Mouse (Mus musculus): ENCODE results near the gene 5031439G07Rik. TPM values are rescaled to one million over a fixed set of nuclear protein-coding genes. Genes with fewer than 3 reads are reported as not detected.

The 5031439G07Rik gene
- polyA plus RNA-seq, 1 experiment from 2014 or later, result 14.1 TPM

DNA sequence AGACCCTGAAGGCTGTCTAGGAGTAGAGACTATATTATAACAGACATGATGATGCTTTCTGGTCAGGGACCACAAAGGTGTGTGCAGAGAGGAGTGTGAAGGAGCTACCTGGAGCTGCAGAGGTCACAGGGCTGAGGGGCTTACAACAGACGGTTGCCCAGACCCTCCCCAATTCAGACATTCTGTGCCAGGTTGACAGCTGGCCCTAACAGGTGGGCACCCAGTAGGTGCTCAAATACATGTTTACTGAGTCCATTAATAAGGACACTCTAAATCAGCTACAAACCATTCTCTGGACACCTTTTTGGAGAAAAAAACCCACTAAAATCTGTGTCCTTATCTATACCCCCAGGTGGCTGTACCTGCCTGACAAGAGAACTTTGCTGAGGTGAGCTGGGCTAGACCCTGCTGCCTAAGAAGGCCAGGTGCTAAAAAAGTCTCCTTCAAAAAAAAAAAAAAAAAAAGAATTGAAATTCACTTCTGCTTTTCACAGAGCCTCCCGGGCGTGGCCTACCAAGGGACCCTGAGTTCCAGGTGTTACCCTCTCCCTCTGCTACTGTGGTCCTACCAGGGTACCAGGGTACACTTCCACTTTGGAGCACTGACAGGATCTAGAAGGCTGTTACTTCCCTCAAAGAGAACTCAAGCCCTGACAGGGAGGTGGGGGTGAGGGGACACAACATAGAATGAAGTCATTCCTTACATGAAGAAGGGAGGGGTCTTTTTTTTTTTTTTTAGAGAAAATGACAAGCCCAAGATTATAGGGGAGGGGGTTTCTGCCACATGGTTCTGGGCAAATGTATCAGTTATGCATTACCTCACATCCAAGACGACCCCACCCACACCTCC is 2.0 kb downstream of the 5031439G07Rik start:
- 70% methylated on average over 4 of the region's 4 CpGs for WGBS
- no peaks in the 10 kb centered on the region for H3K9me3 ChIP-seq (replicated peaks; ENCODE audit: control insufficient read depth, low read length)
- no peak overlapping the region for H3K27ac ChIP-seq (ENCODE audit: low read depth, low read length)
- peaks cover 22% of the 10 kb centered on the region for H3K4me1 ChIP-seq (ENCODE audit: control insufficient read depth, insufficient read depth, low read length)
- H3K27me3 ChIP-seq (replicated peaks; ENCODE audit: control insufficient read depth, insufficient read depth, low read length), result no peaks in the 10 kb centered on the region
- H3K9ac ChIP-seq (ENCODE audit: low read length), result peak overlapping the region; percentile 92
- no peaks in the 10 kb centered on the region for H3K36me3 ChIP-seq (ENCODE audit: control insufficient read depth, insufficient read depth, low read length)
- peak overlapping the region; percentile 77 for H3K4me3 ChIP-seq (ENCODE audit: low read depth, low read length)
- ATAC-seq (no peak), DNase-seq (ENCODE audit: low spot score) (no peak)
- H3K4me2 ChIP-seq (ENCODE audit: low read length), result peak overlapping the region; percentile 85

DNA sequence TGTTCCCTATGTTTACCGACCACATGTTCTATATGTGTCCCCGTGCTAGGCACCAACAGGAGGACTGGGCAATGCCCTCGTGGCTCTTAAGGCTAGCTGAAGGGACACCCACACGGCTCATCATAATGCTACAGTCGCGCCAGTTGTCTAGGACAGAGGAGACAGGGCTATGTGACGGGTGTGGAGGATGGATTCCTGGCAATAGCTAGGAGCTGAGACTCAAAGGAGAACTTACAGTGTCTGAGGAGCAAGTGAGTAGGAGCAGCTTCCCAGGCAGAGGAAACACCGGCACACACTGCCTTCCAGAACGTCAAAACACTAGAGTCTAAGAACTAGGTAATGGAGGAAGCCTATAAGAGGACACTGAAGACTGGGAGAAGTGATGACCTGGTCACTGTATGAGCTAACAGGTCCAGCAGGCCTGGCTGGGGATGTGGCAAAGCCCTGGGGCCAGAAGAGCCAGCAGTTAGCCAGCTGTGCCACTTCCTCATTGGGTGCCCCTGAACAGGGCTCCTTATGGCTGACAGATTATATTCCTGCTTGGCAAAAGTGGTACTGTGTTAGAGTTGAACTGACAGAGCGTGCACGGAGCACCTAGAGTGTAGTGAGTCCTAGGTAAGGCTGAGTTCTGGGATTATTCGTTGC is 2.7 kb downstream of the 5031439G07Rik start:
- ATAC-seq (no peak), DNase-seq (ENCODE audit: low spot score) (no peak)
- no peak overlapping the region for H3K9ac ChIP-seq (ENCODE audit: low read length)
- WGBS, result 89% methylated on average over 12 of the region's 12 CpGs
- peak overlapping the region; percentile 6; the same call in 1 of the 2 replicates for H3K4me3 ChIP-seq (ENCODE audit: low read depth, low read length)
- H3K4me2 ChIP-seq (ENCODE audit: low read length), result peak overlapping the region; percentile 85
- peaks cover 22% of the 10 kb centered on the region for H3K4me1 ChIP-seq (ENCODE audit: control insufficient read depth, insufficient read depth, low read length)
- H3K27me3 ChIP-seq (replicated peaks; ENCODE audit: control insufficient read depth, insufficient read depth, low read length), result no peaks in the 10 kb centered on the region
- no peaks in the 10 kb centered on the region for H3K36me3 ChIP-seq (ENCODE audit: control insufficient read depth, insufficient read depth, low read length)
- H3K27ac ChIP-seq (ENCODE audit: low read depth, low read length), result no peak overlapping the region
- H3K9me3 ChIP-seq (replicated peaks; ENCODE audit: control insufficient read depth, low read length), result no peaks in the 10 kb centered on the region

DNA sequence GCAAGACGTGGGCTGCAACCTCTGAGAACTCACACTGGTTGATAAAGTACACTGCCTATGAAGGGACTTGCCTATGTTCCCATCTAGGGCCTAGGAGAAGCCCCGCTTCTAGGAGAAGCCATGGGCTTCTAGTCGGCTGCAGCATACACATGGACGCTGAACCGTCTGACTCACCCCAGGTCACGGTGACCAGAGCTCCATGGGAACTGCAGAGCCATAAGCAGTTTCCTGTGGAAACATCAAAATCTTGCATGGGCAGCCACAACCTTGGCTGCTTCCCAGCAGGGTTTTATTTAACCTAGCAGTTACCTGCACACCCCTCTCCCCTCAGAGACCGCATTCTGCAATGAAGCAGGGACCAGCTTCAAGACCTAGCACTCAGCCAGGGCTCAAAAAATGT is 4.6 kb downstream of the 5031439G07Rik start:
- H3K36me3 ChIP-seq (ENCODE audit: control insufficient read depth, insufficient read depth, low read length), result no peaks in the 10 kb centered on the region
- no peaks in the 10 kb centered on the region for H3K27me3 ChIP-seq (replicated peaks; ENCODE audit: control insufficient read depth, insufficient read depth, low read length)
- DNase-seq (ENCODE audit: low spot score) (no peak), ATAC-seq (no peak)
- no peak overlapping the region for H3K4me3 ChIP-seq (ENCODE audit: low read depth, low read length)
- peaks cover 16% of the 10 kb centered on the region for H3K4me1 ChIP-seq (ENCODE audit: control insufficient read depth, insufficient read depth, low read length)
- H3K27ac ChIP-seq (ENCODE audit: low read depth, low read length), result no peak overlapping the region
- WGBS, result 92% methylated on average over 7 of the region's 7 CpGs
- no peaks in the 10 kb centered on the region for H3K9me3 ChIP-seq (replicated peaks; ENCODE audit: control insufficient read depth, low read length)
- H3K4me2 ChIP-seq (ENCODE audit: low read length), result no peak overlapping the region
- no peak overlapping the region for H3K9ac ChIP-seq (ENCODE audit: low read length)

DNA sequence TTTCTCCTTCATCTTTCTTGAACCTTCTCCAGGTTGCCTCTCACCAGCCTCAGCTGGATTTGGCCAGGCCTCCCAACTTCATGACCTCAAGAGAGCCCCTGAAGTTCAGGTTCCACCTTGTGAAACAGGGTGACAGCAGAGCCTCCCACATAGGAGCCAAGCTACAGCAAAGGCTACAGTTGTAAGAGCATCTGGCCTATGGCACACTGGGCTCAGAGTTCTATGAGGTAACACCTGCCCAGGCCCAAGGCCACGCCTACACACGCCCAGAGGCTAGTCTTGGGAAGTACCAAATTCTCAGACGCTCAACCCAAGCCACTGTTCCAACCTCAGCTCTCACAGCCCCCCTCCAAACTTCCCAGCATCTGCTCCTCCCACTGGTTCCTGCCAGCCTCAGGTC is 5.5 kb downstream of the 5031439G07Rik start:
- H3K4me2 ChIP-seq (ENCODE audit: low read length), result no peak overlapping the region
- no peak overlapping the region for H3K4me3 ChIP-seq (ENCODE audit: low read depth, low read length)
- no peak overlapping the region for H3K27ac ChIP-seq (ENCODE audit: low read depth, low read length)
- no peaks in the 10 kb centered on the region for H3K27me3 ChIP-seq (replicated peaks; ENCODE audit: control insufficient read depth, insufficient read depth, low read length)
- no peak overlapping the region for H3K9ac ChIP-seq (ENCODE audit: low read length)
- peaks cover 11% of the 10 kb centered on the region for H3K4me1 ChIP-seq (ENCODE audit: control insufficient read depth, insufficient read depth, low read length)
- ATAC-seq (no peak), DNase-seq (ENCODE audit: low spot score) (no peak)
- H3K9me3 ChIP-seq (replicated peaks; ENCODE audit: control insufficient read depth, low read length), result no peaks in the 10 kb centered on the region
- WGBS, result 82% methylated on average over 3 of the region's 3 CpGs
- no peaks in the 10 kb centered on the region for H3K36me3 ChIP-seq (ENCODE audit: control insufficient read depth, insufficient read depth, low read length)

DNA sequence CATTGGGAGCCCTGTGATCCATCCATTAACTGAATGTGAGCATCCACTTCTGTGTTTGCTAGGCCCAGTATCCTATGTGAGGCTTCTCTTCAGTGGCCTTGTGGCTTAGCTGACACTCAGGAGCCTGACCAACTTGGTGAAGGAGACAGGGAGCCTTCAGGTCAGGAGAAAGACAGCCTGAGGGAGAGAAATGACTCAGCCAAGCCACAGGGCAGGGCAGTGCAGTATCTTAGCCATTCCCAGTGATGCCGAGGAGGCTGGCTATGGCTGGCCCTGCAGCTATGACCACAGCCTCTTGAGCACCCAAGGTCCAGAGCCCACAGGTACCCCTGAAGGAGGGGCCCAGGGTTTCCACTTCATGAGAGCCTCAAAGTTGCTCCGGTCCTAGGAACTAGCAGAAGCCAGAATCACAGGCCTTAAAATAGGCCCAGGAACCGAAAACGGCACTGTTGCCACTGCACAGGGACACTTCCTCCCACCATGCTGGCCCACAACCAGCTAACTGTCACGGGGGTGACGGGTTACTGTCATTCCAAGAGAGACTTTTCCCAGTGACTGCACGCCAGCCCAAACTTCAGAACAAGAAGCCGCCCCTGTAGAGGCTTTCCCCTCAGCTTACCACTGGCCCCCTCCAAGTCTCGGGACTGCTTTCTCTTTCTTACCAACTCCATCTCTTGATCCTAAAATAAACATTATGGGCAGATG is 6.6 kb downstream of the 5031439G07Rik start:
- no peak overlapping the region for H3K4me2 ChIP-seq (ENCODE audit: low read length)
- ATAC-seq (no peak), DNase-seq (ENCODE audit: low spot score) (no peak)
- no peaks in the 10 kb centered on the region for H3K36me3 ChIP-seq (ENCODE audit: control insufficient read depth, insufficient read depth, low read length)
- H3K9ac ChIP-seq (ENCODE audit: low read length), result no peak overlapping the region
- no peaks in the 10 kb centered on the region for H3K27me3 ChIP-seq (replicated peaks; ENCODE audit: control insufficient read depth, insufficient read depth, low read length)
- no peaks in the 10 kb centered on the region for H3K9me3 ChIP-seq (replicated peaks; ENCODE audit: control insufficient read depth, low read length)
- peaks cover 10% of the 10 kb centered on the region for H3K4me1 ChIP-seq (ENCODE audit: control insufficient read depth, insufficient read depth, low read length)
- no peak overlapping the region for H3K4me3 ChIP-seq (ENCODE audit: low read depth, low read length)
- WGBS, result 84% methylated on average over 9 of the region's 9 CpGs
- no peak overlapping the region for H3K27ac ChIP-seq (ENCODE audit: low read depth, low read length)

DNA sequence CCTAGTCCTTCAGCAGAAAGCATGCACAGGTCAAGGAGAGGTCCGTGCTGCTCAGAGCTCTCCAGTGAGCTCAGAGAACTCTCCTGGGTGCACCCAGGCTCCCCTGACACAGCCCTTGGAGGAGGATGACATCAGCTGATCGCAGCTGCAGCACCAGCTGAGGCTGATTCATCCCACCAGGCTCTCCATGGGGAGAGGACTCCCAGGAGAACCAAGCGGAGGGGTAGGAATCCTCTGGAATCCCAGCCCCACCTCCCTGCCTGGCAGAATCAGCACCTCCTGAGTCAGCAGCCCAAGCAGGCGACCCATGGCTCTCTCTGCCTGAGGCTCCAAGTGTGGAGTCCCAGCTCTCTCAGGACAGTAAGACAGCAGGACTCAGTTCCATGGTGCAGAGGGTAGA is 12.6 kb downstream of the 5031439G07Rik start:
- H3K36me3 ChIP-seq (ENCODE audit: control insufficient read depth, insufficient read depth, low read length), result no peaks in the 10 kb centered on the region
- no peak overlapping the region for H3K27ac ChIP-seq (ENCODE audit: low read depth, low read length)
- H3K9ac ChIP-seq (ENCODE audit: low read length), result no peak overlapping the region
- H3K4me1 ChIP-seq (ENCODE audit: control insufficient read depth, insufficient read depth, low read length), result peaks cover 10% of the 10 kb centered on the region
- 46% methylated on average over 4 of the region's 4 CpGs for WGBS
- DNase-seq (ENCODE audit: low spot score) (no peak), ATAC-seq (no peak)
- H3K9me3 ChIP-seq (replicated peaks; ENCODE audit: control insufficient read depth, low read length), result no peaks in the 10 kb centered on the region
- H3K4me2 ChIP-seq (ENCODE audit: low read length), result no peak overlapping the region
- no peak overlapping the region for H3K4me3 ChIP-seq (ENCODE audit: low read depth, low read length)
- H3K27me3 ChIP-seq (replicated peaks; ENCODE audit: control insufficient read depth, insufficient read depth, low read length), result no peaks in the 10 kb centered on the region

DNA sequence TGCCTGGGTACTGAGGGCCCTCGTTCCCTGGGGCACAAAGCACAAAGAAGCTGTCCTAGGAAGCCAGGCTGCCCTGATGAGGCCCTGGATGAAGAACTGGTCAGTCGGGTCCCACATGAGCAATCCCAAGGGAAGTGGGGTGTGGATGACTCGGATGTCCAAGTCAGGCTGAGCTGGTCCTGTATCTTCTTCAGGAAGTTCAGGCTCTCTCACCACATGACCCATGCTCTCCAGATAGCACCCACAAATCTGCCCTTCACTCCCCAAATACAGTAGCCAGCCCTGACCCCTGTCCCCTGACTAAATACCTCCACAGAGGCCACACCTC is 14.8 kb downstream of the 5031439G07Rik start:
- no peak overlapping the region for H3K4me2 ChIP-seq (ENCODE audit: low read length)
- H3K4me1 ChIP-seq (ENCODE audit: control insufficient read depth, insufficient read depth, low read length), result peaks cover 10% of the 10 kb centered on the region
- H3K9me3 ChIP-seq (replicated peaks; ENCODE audit: control insufficient read depth, low read length), result no peaks in the 10 kb centered on the region
- H3K9ac ChIP-seq (ENCODE audit: low read length), result no peak overlapping the region
- no peaks in the 10 kb centered on the region for H3K36me3 ChIP-seq (ENCODE audit: control insufficient read depth, insufficient read depth, low read length)
- WGBS, result 15% methylated on average over 3 of the region's 3 CpGs
- H3K27me3 ChIP-seq (replicated peaks; ENCODE audit: control insufficient read depth, insufficient read depth, low read length), result no peaks in the 10 kb centered on the region
- DNase-seq (ENCODE audit: low spot score) (no peak), ATAC-seq (no peak)
- H3K4me3 ChIP-seq (ENCODE audit: low read depth, low read length), result no peak overlapping the region
- no peak overlapping the region for H3K27ac ChIP-seq (ENCODE audit: low read depth, low read length)

DNA sequence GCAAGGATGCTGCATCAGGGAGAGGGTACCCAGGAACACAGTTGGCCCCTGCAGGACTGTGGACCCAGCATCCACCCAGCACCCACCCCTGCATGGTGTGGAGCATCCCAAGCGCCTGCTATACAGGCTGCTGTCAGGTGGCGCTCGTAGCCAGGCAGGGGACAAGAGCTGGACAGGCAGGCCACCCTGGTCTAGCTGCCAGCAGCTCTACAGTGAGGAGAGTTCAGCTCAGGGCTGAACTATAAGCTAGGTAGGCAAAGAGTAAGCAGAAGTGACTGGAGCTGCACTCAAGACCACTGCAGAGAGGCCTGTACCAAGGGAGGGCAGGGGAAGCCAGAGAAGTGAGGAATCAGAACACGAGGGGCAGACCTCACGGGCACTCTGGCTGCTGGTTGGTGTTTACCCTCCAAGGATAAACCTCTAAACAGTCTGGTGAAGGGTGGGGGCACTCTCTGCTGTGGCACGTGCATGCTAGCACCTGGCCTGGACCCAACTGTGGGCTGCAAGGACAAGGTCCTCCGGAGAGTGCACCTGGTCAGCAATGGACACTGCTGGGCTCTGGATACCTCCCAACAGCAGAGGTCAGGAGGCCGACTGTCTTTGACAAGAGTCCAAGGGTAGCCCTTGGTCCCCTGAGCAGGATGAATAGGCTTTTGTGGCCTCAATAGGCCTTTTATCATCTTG is 15.3 kb downstream of the 5031439G07Rik start:
- no peak for ATAC-seq
- Histone ChIP-seq H3K9me3 (replicated peaks; ENCODE audit: control insufficient read depth, low read length) (no peaks in the 10 kb centered on the region), H3K27me3 (replicated peaks; ENCODE audit: control insufficient read depth, insufficient read depth, low read length) (no peaks in the 10 kb centered on the region), H3K27ac (ENCODE audit: low read depth, low read length) (no peak overlapping the region), H3K36me3 (ENCODE audit: control insufficient read depth, insufficient read depth, low read length) (no peaks in the 10 kb centered on the region), H3K4me3 (ENCODE audit: low read depth, low read length) (no peak overlapping the region), H3K4me2 (ENCODE audit: low read length) (no peak overlapping the region), H3K9ac (ENCODE audit: low read length) (no peak overlapping the region), H3K4me1 (ENCODE audit: control insufficient read depth, insufficient read depth, low read length) (peaks cover 10% of the 10 kb centered on the region)
- DNase-seq (ENCODE audit: low spot score), result no peak
- WGBS, result 38% methylated on average over 8 of the region's 8 CpGs

Measured in forebrain, embryonic 14.5 days (tissue).